Mouse (Mus musculus) stomach, postnatal 0 days (tissue): ENCODE results near the gene Rapgef1.

Experiments
- CTCF ChIP-seq: IDR thresholded peaks from 2 replicates; pipeline ENCODE4 v1.5.1; 2016; ENCODE audit warnings: antibody characterized with exemption, low read depth, mild to moderate bottlenecking, moderate library complexity
- EP300 ChIP-seq: optimal IDR thresholded peaks from 2 replicates; pipeline ENCODE3; 2016; ENCODE audit warnings: antibody characterized with exemption

- TF ChIP-seq CTCF: peak; percentile 52
- TF ChIP-seq EP300: no peak
These were observed 150.6 kb downstream of the Rapgef1 start for GRCm38 (mm10) chr2:29770162-29770561.
